Comparison of ENCODE assay signal across 9 mouse cellular contexts in the genomic region with DNA sequence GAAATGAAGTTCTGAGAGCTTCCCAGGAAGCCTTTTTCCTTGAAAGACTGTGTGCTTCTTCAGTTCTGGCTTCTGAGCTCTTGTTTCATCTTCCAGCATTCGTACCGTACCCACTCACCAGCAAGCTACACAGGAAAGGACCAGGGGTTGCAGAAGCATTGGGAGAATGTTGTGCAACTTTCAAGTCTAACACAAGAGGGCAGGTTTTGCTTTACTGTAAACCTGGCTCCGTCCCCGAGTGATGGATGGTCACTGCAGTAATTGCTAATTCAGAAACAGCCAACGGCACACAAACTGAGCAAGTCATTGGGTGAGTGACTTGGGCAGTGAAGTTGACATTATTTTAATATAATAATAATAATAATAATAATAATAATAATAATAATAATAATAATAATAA. TPM values are rescaled to one million over a fixed set of nuclear protein-coding genes. Genes with fewer than 3 reads are reported as not detected.
DNase-seq lines count a peak whose midpoint lies in the region; ATAC-seq and TF ChIP-seq lines count a peak whose summit lies in the region.
"Had no signal": no experiment of that assay in that cellular context is flagged by ENCODE, and none has a peak within 500 bp of the region (broad histone marks: within the 10 kb centered on the region; RNA-seq: fewer than 3 reads in every experiment).

No protein-coding gene starts in this region.

- 13% methylated on average over 5 of the region's 5 CpGs for WGBS in liver, embryonic 14.5 days (ENCODE audit: insufficient replicate concordance)
- 24% methylated on average over 5 of the region's 5 CpGs for WGBS in liver, embryonic 12.5 days (ENCODE audit: insufficient replicate concordance)
- 15% methylated on average over 5 of the region's 5 CpGs for WGBS in forebrain, embryonic 13.5 days
- 15% methylated on average over 5 of the region's 5 CpGs for WGBS in hindbrain, embryonic 16.5 days
- 15% methylated on average over 5 of the region's 5 CpGs for WGBS in midbrain, postnatal 0 days

- H3K9me3 ChIP-seq in liver, embryonic 14.5 days (ENCODE audit: control insufficient read depth, low read length): no peaks in the 10 kb centered on the region
- no peaks in the 10 kb centered on the region for H3K9me3 ChIP-seq in liver, embryonic 12.5 days (replicated peaks)
- no peaks in the 10 kb centered on the region for H3K9me3 ChIP-seq in forebrain, embryonic 13.5 days (replicated peaks)
- no peaks in the 10 kb centered on the region for H3K9me3 ChIP-seq in hindbrain, embryonic 16.5 days (ENCODE audit: control insufficient read depth, low read length)
- H3K9me3 ChIP-seq in midbrain, postnatal 0 days (ENCODE audit: low read length): no peaks in the 10 kb centered on the region
- H3K9me3 ChIP-seq: limb, embryonic 15.5 days had no signal

- no peak overlapping the region for H3K27ac ChIP-seq in liver, embryonic 14.5 days
- H3K27ac ChIP-seq in liver, embryonic 12.5 days: no peak overlapping the region
- H3K27ac ChIP-seq in forebrain, embryonic 13.5 days: no peak overlapping the region
- H3K27ac ChIP-seq in hindbrain, embryonic 16.5 days (ENCODE audit: low read depth, low read length): no peak overlapping the region
- H3K27ac ChIP-seq in midbrain, postnatal 0 days (ENCODE audit: low read depth, low read length): no peak overlapping the region
- H3K27ac ChIP-seq: limb, embryonic 15.5 days had no signal

- H3K4me3 ChIP-seq in liver, embryonic 14.5 days (ENCODE audit: insufficient read depth in 1 of 2, low read depth in 2 of 2, low read length in 2 of 2): no peak overlapping the region
- H3K4me3 ChIP-seq in liver, embryonic 12.5 days: no peak overlapping the region
- no peak overlapping the region for H3K4me3 ChIP-seq in forebrain, embryonic 13.5 days
- no peak overlapping the region for H3K4me3 ChIP-seq in hindbrain, embryonic 16.5 days (ENCODE audit: low read length)
- H3K4me3 ChIP-seq in midbrain, postnatal 0 days (ENCODE audit: low read depth, low read length): no peak overlapping the region
- H3K4me3 ChIP-seq: limb, embryonic 15.5 days had no signal

- H3K36me3 ChIP-seq in liver, embryonic 14.5 days (replicated peaks; ENCODE audit: control insufficient read depth, insufficient read depth, low read depth): no peaks in the 10 kb centered on the region
- H3K36me3 ChIP-seq in liver, embryonic 12.5 days: no peaks in the 10 kb centered on the region
- no peaks in the 10 kb centered on the region for H3K36me3 ChIP-seq in forebrain, embryonic 13.5 days (ENCODE audit: poor library complexity, severe bottlenecking)
- H3K36me3 ChIP-seq in hindbrain, embryonic 16.5 days (ENCODE audit: control insufficient read depth, insufficient read depth, low read length): no peaks in the 10 kb centered on the region
- H3K36me3 ChIP-seq in midbrain, postnatal 0 days (ENCODE audit: insufficient read depth, low read length): no peaks in the 10 kb centered on the region
- H3K36me3 ChIP-seq: limb, embryonic 15.5 days had no signal

- no peaks in the 10 kb centered on the region for H3K27me3 ChIP-seq in liver, embryonic 14.5 days (ENCODE audit: control insufficient read depth, insufficient read depth, low read length)
- H3K27me3 ChIP-seq in liver, embryonic 12.5 days (replicated peaks): 0 out of 2 replicates have a peak, but pooled peaks cover 6% of the 10 kb centered on the region
- peaks cover 21% of the 10 kb centered on the region for H3K27me3 ChIP-seq in forebrain, embryonic 13.5 days
- peaks cover 3% of the 10 kb centered on the region; the same call in 1 of the 2 replicates for H3K27me3 ChIP-seq in hindbrain, embryonic 16.5 days (replicated peaks; ENCODE audit: control insufficient read depth, insufficient read depth, low read length)
- 0 out of 2 replicates have a peak, but pooled peaks cover 4% of the 10 kb centered on the region for H3K27me3 ChIP-seq in midbrain, postnatal 0 days (ENCODE audit: insufficient read depth, low read length)

- no peak overlapping the region for H3K9ac ChIP-seq in liver, embryonic 14.5 days (replicated peaks)
- H3K9ac ChIP-seq in liver, embryonic 12.5 days: no peak overlapping the region
- H3K9ac ChIP-seq in forebrain, embryonic 13.5 days: no peak overlapping the region
- no peak overlapping the region for H3K9ac ChIP-seq in hindbrain, embryonic 16.5 days (ENCODE audit: low read depth, low read length)
- H3K9ac ChIP-seq in midbrain, postnatal 0 days (replicated peaks; ENCODE audit: low read length, poor library complexity, severe bottlenecking): no peak overlapping the region
- H3K9ac ChIP-seq: limb, embryonic 15.5 days had no signal

- peaks cover 0 to 3% of the 10 kb centered on the region in 2 experiments; a peak in 1 of 4 replicates for H3K4me1 ChIP-seq in liver, embryonic 14.5 days (replicated peaks; ENCODE audit: control insufficient read depth in 2 of 2, insufficient read depth in 2 of 2, low read length in 1 of 2)
- H3K4me1 ChIP-seq in liver, embryonic 12.5 days: no peaks in the 10 kb centered on the region
- peaks cover 18% of the 10 kb centered on the region for H3K4me1 ChIP-seq in forebrain, embryonic 13.5 days
- peaks cover 16% of the 10 kb centered on the region for H3K4me1 ChIP-seq in hindbrain, embryonic 16.5 days (ENCODE audit: control insufficient read depth, insufficient read depth, low read depth, low read length)
- H3K4me1 ChIP-seq in midbrain, postnatal 0 days (ENCODE audit: insufficient read depth, low read length): 0 out of 2 replicates have a peak, but pooled peaks cover 3% of the 10 kb centered on the region

- TF ChIP-seq EP300 in liver, embryonic 14.5 days (IDR thresholded peaks at IDR 0.05; ENCODE audit: low read depth): no peak

- TF ChIP-seq CTCF in liver, embryonic 14.5 days (IDR thresholded peaks at IDR 0.05; ENCODE audit: low read depth): peak; percentile 50
- TF ChIP-seq CTCF in midbrain, postnatal 0 days (IDR thresholded peaks at IDR 0.05): peak; percentile 85

- peak in 1 of 3 experiments; percentile 1 for DNase-seq in liver, embryonic 14.5 days (ENCODE audit: low read depth in 3 of 3, low spot score in 3 of 3)
- DNase-seq in adrenal gland, postnatal 36 days: peak; percentile 32 to 36
- DNase-seq in layer of hippocampus, postnatal 14 days (ENCODE audit: low spot score in 2 of 2): peak; percentile 35 to 73
- peak; percentile 89 for DNase-seq in midbrain, postnatal 0 days (ENCODE audit: low spot score)
- DNase-seq in B cell, adult 2 months: no peak

- ATAC-seq in liver, embryonic 14.5 days (ENCODE audit: insufficient read depth): no peak
- ATAC-seq in liver, embryonic 12.5 days: no peak
- peak; percentile 52 for ATAC-seq in forebrain, embryonic 13.5 days
- ATAC-seq in hindbrain, embryonic 16.5 days: peak; percentile 41
- ATAC-seq in midbrain, postnatal 0 days (ENCODE audit: low FRiP score): no peak

- H3K4me2 ChIP-seq in liver, embryonic 14.5 days (ENCODE audit: low read depth): no peak overlapping the region
- no peak overlapping the region for H3K4me2 ChIP-seq in liver, embryonic 12.5 days
- no peak overlapping the region for H3K4me2 ChIP-seq in forebrain, embryonic 13.5 days
- no peak overlapping the region for H3K4me2 ChIP-seq in hindbrain, embryonic 16.5 days (ENCODE audit: low read length)
- no peak overlapping the region for H3K4me2 ChIP-seq in midbrain, postnatal 0 days (ENCODE audit: low read depth, low read length, poor library complexity, severe bottlenecking)
- H3K4me2 ChIP-seq: limb, embryonic 15.5 days had no signal

RNA-seq across cellular contexts. Expression of a gene that starts 46.3 kb away (rescaled TPM):
- 0.03 and 0.04 TPM in 2 replicates for polyA plus RNA-seq in liver, embryonic 14.5 days (2012; rRNA removed)
- polyA plus RNA-seq in liver, embryonic 14.5 days (2014; fragmentation: Nextera tagmentation; extraction: Ambion mirVana): 0.11 and 0.33 TPM in 2 replicates
- 0.45 and 0.67 TPM in 2 replicates for polyA plus RNA-seq in liver, embryonic 12.5 days (2016; fragmentation: Nextera tagmentation; extraction: Ambion mirVana)
- under 1 TPM in 1 of 2 experiments, not detected in 1; 0.20 TPM for total RNA-seq in adrenal gland, postnatal 36 days (2021)
- polyA plus RNA-seq in forebrain, embryonic 13.5 days (2015; fragmentation: Nextera tagmentation; extraction: Ambion mirVana): 15.2 and 15.8 TPM in 2 replicates
- polyA plus RNA-seq in hindbrain, embryonic 16.5 days (2015; fragmentation: Nextera tagmentation; extraction: Ambion mirVana): 0.57 and 0.70 TPM in 2 replicates
- 1 to 10 TPM in 1 of 2 experiments, under 1 TPM in 1; 0.83 to 1.0 TPM for total RNA-seq in layer of hippocampus, postnatal 14 days (2021)
- 0.49 TPM in 1 of 2 replicates, not detected in the other for total RNA-seq in midbrain, postnatal 0 days (2014; rRNA removed)
- 0.44 and 0.63 TPM in 2 replicates for polyA plus RNA-seq in midbrain, postnatal 0 days (2015; fragmentation: Nextera tagmentation; extraction: Ambion mirVana)

Comparison
In these comparisons a context has a peak if more than half of its experiments do, and no peak if none do; other contexts are left out.
1. ATAC-seq: peak in forebrain, embryonic 13.5 days (single experiment) and hindbrain, embryonic 16.5 days (single experiment); none in liver, embryonic 14.5 days (single experiment), liver, embryonic 12.5 days (single experiment) and midbrain, postnatal 0 days (single experiment).
2. DNase-seq: peak in adrenal gland, postnatal 36 days (2 of 2), layer of hippocampus, postnatal 14 days (2 of 2) and midbrain, postnatal 0 days (single experiment); none in B cell, adult 2 months (0 of 2).